Mouse (Mus musculus) right cerebral cortex, adult 2 months (tissue): Measurements from ENCODE around the gene Cdc42ep5.

Experiments
- DNase-seq, 2 experiments: peaks; one replicate each; pipeline ENCODE4 v3.0.0; 2021 to 2022; ENCODE audit warnings: low spot score in 2 of 2

Cdc42ep5 gene

DNA sequence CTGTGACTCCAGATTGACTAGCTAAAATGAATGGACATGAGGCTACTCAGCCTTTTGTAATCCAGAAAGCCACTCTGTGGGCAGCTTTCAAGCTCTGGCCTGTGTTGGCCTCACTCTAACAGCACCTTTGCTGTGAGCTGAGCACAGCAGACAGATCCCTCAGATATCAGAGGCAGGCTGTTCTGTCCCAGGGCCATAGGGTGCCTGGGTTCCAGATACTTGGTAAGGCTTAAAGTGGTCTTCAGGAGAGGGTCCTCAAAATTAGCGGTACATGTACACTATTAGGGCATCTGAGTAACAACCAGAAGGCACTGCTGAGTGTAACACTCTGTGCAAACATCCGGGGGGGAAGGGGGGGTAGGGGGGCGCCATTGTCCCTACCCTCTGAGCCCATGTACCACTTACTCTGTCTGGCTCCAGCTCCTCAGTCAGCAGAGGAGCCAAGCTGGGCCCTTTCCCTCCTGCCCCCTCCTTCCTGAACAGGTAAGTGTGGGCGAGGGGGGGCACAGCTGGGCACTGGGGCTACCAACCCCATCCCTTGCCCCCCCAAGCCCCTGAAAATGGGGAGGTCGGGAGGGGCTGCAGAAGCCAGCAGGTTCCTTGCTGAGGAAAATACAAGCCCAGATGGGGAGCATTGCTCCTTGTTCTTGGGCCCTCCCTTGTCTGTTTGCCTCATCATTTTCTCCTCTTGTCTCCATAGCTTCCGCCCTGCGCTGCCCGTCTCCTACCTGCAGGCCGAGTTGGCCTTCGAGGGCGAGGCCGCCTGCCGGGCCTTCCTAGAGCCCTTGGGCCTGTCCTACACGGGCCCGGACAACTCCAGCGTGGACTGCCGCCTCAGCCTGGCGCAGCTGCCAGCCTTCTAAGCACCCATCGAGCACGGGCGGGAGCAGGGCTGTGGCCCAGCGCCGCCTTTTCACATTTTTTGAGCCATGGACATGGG, 18.1 kb downstream of the Cdc42ep5 start:
- DNase-seq = no peak

DNA sequence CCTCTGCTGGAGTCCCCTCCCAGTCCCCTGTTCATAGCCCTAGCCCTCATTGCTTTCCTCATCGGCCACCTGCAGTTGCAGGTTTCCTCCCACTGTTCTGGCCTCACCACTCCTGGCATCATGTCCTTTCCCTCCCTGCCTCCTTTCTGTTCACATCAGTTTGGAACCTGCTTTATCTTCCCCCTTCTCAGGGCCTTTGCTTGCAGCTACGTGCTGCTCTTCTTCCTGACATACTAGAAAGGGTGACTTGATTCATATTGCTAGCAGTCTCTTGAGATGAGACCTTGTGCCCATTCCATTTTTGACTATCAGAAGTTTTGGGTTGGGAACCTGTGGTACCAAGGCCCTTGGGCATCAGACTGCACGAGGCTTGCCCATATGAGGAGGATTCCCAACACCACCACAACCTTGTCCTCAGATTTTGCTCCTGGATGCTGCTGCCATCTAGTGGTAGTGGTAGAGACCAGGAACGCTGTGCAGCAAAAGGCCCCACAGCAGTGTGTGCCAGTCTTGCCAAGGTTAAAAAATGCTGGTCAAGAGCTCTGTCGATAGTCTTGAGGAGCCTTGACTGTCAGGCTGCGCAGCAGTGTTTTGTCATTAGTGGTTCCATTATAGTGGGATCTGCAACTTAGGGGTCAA, 19.0 kb downstream of the Cdc42ep5 start:
- peak; percentile 65 to 67 for DNase-seq

DNA sequence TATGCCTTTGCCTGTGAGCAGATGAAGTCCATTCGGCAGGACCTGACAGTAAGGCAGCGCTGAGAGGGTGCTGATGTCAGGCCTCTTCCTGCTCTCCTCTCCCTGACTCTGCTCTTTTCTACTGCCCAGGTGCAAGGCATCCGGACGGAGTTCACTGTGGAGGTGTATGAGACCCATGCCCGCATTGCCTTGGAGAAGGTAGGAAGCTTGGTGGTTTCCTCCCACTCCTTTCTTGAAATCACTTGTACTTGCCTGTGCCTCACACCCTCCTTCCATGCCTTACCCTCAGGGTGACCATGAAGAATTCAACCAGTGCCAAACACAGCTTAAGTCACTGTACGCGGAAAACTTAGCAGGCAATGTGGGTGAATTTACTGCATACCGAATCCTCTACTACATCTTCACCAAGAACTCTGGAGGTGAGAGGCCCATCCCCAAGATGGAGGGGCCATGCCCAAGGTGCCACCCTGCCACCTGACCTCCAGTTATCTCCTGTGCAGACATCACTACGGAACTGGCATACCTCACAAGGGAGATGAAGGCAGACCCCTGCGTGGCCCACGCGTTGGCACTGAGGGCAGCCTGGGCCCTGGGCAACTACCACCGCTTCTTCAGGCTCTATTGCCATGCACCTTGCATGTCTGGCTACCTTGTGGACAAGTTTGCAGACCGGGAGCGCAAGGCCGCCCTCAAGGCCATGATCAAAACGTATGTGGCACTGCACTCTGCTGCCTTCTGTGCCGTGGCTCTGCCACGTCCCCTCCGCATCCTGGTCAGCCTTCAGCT, 19.7 kb downstream of the Cdc42ep5 start:
- DNase-seq = no peak

DNA sequence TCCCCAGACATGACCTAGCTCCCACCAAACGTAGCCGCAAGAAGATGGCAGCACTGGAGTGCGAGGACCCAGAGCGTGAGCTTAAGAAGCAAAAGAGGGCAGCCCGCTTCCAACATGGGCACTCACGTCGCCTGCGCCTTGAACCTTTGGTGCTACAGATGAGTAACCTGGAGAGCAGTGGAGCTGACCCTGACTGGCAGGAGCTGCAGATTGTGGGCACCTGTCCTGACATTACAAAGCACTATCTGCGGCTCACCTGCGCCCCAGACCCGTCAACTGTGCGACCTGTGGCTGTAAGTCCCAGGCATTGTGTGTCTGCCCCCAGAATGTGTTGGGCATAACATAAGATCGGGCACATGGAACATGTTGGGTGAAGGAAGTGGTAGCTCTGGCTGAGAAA, 20.6 kb downstream of the Cdc42ep5 start:
- no peak for DNase-seq

GRCm38 (mm10) chr7:4143506-4143905, 21.2 kb downstream of the Cdc42ep5 start:
- no peak for DNase-seq

- DNase-seq = no peak
Observed at GRCm38 (mm10) chr7:4142796-4143445, 21.7 kb downstream of the Cdc42ep5 start.

DNA sequence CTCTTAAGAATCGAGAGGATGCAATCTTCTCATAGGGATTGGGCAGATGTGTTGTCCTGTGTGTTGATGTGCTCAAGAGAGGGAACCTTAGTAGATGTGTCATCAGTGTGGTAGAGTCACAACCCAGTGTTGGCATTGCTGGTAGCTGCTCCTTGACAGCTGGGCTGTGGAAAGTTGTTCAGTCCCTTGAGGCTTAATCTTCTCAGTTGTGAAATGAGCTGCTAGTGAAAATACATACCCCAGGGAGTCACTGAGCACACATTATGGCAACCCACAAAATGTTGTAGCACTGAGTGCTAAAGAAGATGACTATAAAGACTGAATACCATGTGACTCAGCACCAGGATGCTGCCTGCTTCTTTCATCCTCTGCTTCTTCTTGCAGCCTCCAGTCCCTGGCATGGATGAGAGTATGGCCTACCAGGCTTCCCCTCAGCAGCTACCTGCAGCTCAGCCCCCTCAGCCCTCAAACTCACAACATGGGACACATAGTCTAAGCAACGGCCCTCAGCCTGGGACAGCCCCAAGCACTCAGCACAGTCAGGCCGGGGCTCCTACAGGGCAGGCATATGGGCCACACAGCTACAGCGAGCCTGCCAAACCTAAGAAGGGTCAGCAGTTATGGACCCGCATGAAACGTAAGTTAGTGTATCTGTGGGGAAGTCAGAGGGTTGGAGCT, 22.9 kb downstream of the Cdc42ep5 start:
- DNase-seq = no peak

GRCm38 (mm10) chr7:4139391-4139790, 25.3 kb downstream of the Cdc42ep5 start:
- DNase-seq = no peak

DNA sequence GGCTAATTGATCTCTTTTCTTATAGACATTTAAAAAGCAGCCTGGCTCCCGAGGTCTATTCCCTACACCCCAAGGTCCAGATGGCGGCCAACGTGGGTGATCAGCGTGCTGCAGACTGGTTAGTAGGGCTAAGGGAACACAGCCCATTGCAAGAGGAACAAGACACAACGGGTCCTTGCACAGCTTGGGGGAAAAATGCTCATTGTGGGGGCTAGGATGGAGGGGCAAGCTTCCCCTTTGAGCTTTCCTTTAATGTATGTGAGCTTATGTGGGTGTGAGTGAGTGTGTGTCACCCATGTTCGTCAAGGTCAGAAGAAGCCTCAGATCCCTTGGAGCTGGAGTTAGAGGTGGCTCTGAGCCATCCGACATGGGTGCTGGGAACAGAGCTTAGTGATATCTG, 26.0 kb downstream of the Cdc42ep5 start:
- no peak for DNase-seq

- DNase-seq = no peak
Observed at GRCm38 (mm10) chr7:4138181-4138580, 26.5 kb downstream of the Cdc42ep5 start.

GRCm38 (mm10) chr7:4137746-4138145, 26.9 kb downstream of the Cdc42ep5 start:
- no peak for DNase-seq

GRCm38 (mm10) chr7:4136771-4137531, 27.7 kb downstream of the Cdc42ep5 start, which contains the start of gene Leng8:
TSS of gene Leng8 (plus strand) at chr7:4137039.
- peak; percentile 99 to 100 for DNase-seq

DNA sequence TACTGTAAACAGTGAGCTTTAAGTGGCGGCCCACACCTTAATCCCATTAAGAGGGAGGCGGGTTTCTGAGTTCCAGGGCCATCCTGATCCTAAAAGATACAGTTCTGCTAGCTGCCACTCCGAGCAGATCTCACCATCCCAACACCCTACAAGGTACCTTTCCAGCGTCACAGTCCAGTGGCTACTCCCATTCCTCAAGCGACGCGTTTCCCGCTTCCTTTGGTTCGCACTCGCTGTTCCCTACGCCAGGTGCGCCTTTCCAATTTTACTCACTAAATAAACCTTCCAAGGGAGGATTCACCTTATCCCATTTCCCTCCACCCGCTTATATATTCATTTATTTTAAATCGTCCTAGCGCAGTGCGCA, 28.3 kb downstream of the Cdc42ep5 start:
- DNase-seq = no peak

DNA sequence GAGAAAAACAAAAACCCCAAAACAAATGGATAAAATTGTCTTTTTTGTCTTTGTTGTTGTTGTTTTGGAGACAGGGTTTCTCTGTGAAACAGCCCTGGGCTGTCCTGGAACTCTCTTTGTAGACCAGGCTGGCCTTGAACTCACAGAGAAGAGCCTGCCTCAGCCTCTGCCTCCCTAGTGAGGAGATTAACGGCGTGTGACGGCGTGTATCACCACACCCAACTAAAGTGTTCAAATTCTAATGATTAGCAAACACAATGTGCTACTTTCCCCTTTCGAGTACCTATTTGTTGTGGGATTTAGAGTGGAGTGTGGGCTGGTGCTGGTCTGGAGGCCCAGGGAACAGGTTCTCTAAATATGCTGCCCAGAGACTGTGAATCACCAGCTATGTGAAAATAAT, 29.7 kb downstream of the Cdc42ep5 start:
- DNase-seq = peak; percentile 1 to 2

DNA sequence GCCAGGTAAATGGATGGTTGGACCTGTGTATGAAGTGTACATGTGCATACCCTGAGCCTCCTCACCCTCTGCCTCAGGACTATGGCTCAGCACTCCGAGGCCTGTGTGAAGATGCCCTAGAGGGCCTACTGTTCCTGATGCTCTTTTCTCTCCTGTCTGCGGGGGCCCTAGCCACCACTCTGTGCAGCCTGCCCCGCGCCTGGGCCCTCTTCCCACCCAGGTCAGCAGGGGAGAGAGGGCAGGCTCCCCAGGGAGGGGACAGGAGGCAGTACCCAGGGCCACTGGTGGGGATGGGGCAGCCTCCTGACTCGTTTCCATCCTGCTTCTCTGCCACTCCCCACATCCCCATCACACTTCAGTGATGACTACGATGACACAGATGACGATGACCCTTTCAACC, 31.7 kb downstream of the Cdc42ep5 start:
- DNase-seq = no peak

DNA sequence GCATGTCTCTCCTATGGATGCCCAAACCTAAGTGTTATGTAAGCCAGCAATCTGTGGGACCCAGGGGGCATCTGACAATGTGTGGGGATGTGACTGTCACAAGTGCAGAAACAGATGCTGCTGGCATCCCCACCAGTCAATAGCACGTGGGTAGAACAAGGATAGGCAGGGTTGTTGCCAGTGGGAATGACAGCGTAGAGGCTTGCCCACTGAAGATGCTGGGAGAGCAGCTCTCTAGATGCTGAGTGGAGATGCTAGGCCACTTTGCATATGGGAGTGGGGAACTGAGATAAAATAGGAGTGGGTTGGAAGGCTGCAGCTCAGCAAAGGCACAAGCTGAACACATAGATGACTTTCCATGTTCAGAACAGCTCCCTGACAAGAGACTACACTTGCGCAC, 32.1 kb downstream of the Cdc42ep5 start:
- peak; percentile 58 to 75 for DNase-seq

- DNase-seq = no peak
Observed at GRCm38 (mm10) chr7:4131964-4132363, 32.7 kb downstream of the Cdc42ep5 start.

- peak; percentile 84 to 87 for DNase-seq
Observed at GRCm38 (mm10) chr7:4130686-4131452, 33.8 kb downstream of the Cdc42ep5 start.

DNA sequence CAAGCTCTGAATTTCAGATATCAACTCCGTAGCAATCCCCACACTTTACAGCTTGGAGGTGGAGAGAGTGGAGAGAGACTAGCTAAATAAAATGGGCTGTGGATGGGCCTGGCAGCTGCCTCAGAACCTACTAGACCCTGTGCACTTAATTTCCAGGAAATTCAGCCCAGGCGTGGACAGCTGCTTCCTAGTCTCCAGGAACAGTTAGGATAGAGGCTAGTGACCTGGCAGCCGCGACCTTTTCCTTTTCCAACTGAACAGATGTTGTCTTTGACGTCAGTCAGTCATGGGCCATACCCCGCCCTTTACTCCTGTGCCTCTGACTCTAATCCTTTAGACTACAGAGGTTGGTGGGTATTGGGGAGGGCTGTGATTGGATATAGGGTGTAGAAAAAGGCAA, 35.8 kb downstream of the Cdc42ep5 start:
- DNase-seq = peak in 1 of 2 experiments; percentile 4

GRCm38 (mm10) chr7:4127894-4128293, 36.8 kb downstream of the Cdc42ep5 start:
- no peak for DNase-seq
